Mouse (Mus musculus) megakaryocyte, embryonic 14.5 days (primary cell): ENCODE data around the gene Iqcf5.

Experiments used
- FLI1 ChIP-seq: IDR thresholded peaks from 2 replicates; pipeline ENCODE4 v1.6.1; 2012; ENCODE audit warnings: low read length, inconsistent platforms, mixed read lengths
- GATA1 ChIP-seq: IDR thresholded peaks from 3 replicates; pipeline ENCODE4 v1.6.1; 2012; ENCODE audit warnings: mixed read lengths, low read length, inconsistent platforms, borderline replicate concordance

DNA sequence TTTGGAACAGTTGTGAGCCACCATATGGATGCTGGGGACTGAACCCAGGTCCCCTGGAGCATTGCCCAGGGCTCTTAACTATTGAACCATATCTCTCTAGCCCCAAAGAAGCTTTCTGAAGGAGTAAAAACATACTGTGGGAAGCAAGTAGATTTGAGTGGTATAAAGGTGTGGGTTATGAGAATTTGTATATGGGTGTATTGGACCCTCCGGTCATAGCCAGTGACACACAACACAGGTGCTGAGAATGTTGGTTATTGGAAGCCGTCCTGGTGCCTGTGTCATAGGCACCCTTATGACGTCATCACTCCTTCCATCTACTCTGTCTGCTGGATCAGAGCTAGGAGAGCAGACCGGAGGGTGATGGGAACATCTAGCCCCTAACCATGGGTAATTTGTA, at the start of gene Iqcf5:
- TF ChIP-seq GATA1: no peak
- TF ChIP-seq FLI1: no peak
